Mouse (Mus musculus) lung, postnatal 0 days (tissue): ENCODE measurements around the gene Atp1b3.

ENCODE experiments used
- CTCF ChIP-seq: IDR thresholded peaks from 2 replicates; pipeline ENCODE4 v1.5.1; 2016; ENCODE audit warnings: antibody characterized with exemption, mild to moderate bottlenecking
- EP300 ChIP-seq: IDR thresholded peaks from 2 replicates; pipeline ENCODE4 v1.6.1; 2016; ENCODE audit warnings: antibody characterized with exemption, mild to moderate bottlenecking, control low read depth

DNA sequence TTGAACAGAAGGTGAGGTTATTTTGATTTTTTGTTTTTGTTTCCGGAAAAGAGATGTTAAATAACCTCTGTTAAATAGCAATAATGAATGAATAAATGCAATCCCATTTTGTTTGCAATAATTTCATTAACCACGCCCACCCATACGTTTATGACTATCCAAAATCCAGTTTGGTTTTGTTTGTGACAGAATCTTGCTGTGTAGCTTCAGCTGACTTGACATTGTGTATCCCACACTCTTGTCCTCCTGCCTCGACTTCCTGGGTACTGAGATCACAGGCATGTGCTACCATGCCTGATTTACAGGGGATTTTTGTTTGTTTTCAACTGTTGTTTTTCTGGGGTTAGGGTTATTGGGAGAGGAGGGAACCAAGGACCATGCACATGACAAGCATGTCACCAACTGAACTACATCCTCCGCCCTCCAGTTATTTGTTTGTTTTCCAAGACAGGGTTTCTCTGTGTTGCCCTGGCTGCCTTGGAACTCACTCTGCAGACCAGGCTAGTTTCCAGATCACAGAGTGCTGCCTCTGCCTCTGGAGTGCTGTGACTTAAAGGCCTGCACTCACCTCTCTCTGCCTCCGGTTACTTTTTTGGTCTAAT, 1.1 kb upstream of the Atp1b3 start:
- no peak for TF ChIP-seq EP300
- no peak for TF ChIP-seq CTCF
